Mouse (Mus musculus) spleen, adult 18-20 months (tissue): ENCODE measurements around the gene Iba57.
"Not testable (repeated sequence)": the region's sequence is repeated elsewhere in the genome, so short reads cannot be mapped to it uniquely, and the experiment has no call there.

Source experiments
- DNase-seq, 2 experiments: peaks; one replicate each; pipeline ENCODE4 v3.0.0; 2022; ENCODE audit warnings: mixed read lengths in 2 of 2

Gene Iba57

GRCm38 (mm10) chr11:59163255-59164236 lies at the start of gene Iba57:
Gene Iba57, minus strand, starts transcription at chr11:59163739.
- peak; percentile 92 to 97 for DNase-seq

DNA sequence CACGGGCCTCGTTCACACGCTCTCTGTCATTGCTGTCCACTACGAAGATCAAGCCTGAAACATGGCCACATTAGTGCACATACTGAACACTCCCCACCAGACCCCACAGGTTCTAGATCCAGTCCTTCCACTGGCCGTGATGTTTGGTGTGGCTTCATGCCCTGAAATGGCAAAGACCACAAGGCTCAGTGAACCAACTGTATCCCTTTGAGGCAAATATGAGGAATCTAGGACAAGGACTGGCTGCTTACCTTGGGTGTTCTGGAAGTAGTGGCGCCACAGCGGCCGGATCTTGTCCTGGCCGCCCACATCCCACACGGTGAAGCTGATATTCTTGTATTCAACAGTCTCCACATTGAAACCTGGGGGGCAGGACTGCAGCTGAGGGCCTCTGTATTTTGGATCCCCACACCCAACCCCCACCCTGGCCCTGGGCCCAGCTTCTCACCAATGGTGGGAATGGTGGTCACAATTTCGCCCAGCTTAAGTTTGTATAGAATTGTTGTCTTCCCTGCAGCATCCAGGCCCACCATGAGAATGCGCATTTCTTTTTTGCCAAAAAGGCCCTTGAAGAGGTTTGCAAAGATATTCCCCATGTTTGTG lies 49.5 kb upstream of the Iba57 start:
- DNase-seq = no peak

- peak; percentile 50 to 52 for DNase-seq
These were observed 48.8 kb upstream of the Iba57 start for GRCm38 (mm10) chr11:59212320-59212719.

GRCm38 (mm10) chr11:59211561-59211960 lies 48.0 kb upstream of the Iba57 start:
- not testable (repeated sequence) for DNase-seq

DNA sequence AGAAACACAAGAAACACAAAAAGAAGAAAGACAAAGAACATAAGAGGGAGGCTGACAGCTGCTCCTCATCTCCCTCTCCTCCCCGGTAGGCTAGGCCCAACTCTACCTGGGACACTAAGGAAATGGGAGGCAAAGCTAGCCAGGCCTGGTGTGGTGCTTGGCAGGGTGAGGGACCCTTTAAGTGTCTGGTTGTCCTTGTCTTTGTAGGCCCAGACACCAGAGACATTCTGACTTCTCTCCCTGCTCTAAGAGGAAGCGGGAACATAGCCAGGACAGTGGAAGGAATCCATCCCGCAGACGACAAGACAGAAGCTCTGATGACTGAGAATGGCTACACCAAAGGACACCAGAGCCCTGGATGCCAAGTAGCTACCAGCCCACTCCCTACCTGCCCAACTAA lies 46.5 kb upstream of the Iba57 start:
- DNase-seq = no peak

- no peak for DNase-seq
These were observed 46.0 kb upstream of the Iba57 start for GRCm38 (mm10) chr11:59209580-59209979.

DNA sequence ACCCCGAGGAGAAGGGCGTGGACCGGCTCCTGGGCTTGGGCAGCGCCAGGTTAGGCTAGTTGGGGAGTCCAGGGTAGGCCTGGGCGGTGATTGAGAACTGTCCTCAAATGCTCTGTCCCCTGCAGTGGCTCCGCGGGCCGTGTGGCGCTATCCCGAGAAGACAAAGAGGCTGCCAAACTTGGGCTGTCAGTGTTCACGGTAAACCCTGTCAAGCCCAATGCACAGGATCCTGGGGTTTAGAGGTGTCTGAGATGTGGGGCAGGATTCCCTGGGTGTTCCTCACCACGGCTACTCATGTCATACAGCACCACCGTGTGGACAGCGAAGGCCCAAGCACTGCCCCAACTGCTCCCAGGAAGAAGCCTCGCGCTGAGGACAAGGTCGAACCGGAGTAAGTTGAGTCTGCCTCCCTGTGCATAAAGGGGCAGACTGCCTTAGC lies 45.5 kb upstream of the Iba57 start:
- DNase-seq = peak; percentile 37 to 42

DNA sequence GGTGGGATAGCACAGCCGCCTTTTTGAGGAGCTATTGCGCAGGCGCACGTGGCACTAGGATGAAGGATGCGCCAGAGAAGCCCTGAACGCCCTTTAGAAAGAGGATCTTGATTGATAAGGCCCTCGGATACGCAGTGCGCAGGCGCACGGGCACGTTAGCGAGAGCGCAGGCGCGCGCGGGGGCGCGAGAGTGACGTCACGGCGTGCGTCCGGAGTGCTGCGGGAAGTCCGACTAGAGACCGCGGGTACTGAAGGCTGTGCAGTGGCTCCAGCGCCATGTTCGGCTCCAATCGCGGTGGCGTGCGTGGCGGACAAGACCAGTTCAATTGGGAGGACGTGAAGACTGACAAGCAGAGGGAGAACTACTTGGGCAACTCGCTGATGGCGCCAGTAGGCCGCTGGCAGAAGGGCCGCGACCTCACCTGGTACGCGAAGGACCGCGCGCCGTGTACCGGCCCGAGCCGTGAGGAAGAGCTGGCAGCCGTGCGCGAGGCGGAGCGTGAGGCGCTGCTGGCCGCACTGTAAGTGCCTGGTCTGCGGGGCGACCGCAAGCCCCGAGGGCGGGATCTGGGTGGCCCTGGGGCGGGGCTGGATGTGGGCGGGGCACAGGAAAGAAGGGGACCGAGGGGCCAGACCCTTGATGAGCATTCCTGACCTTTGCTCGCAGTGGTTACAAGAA lies 44.8 kb upstream of the Iba57 start, which contains the start of gene 2310033P09Rik:
Gene 2310033P09Rik (plus strand): TSS at position 169 of the 679 bp plus-strand sequence.
- peak; percentile 90 to 91 for DNase-seq

DNA sequence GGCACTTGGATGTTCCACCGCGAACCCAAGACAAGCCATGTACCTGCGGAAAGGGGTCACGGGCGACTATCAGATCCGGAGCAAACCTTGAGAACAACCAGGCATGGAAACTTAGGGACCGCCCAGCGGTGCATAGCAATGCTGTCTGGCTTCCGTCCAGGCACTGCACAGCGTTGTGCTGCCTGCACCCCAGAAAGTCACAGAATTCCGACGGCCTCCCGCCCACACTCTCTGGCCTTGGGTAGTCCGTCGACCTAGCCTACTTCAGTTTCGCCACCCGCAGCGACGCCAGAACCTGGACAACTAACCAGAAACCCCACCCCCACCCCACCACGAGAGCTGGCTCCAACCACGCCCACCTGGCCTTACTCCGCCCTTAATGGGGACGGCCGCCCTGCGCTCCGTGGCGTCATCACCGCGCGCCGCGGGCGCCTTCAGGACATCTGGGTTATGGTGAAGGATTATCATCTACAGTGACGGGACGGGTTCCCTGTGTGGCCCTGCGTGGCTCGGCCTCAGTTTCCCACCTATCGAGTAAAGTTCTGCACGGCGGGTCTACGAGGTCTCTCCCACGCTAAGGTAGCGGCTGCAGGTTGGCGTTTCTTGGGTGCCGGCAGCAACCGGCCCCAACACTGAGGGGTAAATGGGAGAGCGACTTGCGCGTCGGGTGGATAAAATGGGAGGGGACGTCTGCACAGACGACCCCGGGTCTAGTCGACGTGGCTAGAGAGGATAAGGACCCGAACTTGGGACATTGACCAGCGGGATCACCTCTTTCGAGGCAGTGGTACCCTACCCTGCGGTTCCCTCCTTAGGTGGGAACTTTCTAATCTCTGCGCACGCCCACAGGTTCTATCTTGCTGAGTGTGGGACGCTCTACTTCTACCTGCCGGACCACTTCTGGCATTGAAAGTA lies 38.8 kb upstream of the Iba57 start, which contains the start of gene Mrpl55:
Gene Mrpl55 (plus strand): TSS at position 406 of the 915 bp plus-strand sequence.
- DNase-seq = peak; percentile 85 to 95

DNA sequence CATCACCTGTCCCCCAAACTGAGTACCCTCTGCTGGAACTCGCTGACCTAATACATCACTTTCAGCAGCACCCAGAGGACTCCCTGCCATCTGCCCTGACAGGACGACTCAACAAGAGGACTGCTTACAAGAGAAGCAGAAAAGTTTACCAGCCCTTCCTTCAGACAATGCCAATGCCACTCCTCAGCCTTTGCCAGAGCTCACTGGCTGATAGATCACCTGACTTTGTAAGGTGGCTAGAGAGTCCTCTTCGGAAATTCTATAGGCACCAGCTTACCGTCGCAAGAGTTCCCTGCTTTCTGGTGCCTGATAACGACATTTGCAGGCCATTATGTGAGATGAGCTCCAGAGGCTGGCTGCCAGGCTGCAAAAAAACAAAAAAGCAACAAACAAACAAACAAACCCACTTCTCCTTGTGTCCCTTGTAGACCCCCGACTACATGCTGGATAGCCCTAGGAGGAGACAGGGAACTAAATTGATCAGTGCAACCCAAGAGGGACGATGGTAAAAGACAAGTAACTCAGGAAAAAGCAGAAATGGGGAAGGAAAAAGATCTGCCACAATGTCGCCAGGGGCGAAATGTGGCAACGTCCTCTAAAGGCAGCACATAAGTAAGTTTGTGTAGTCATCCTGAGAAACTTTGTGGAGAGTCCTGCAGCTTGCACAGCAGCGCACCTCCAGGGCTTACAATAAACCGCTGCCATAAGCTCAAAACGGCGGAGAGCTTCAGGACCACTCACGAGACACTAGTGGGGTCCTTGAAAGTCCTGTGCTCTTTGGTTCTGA lies 37.9 kb upstream of the Iba57 start:
- no peak for DNase-seq

- DNase-seq = no peak
These were observed 32.7 kb upstream of the Iba57 start for GRCm38 (mm10) chr11:59196230-59196629.

DNA sequence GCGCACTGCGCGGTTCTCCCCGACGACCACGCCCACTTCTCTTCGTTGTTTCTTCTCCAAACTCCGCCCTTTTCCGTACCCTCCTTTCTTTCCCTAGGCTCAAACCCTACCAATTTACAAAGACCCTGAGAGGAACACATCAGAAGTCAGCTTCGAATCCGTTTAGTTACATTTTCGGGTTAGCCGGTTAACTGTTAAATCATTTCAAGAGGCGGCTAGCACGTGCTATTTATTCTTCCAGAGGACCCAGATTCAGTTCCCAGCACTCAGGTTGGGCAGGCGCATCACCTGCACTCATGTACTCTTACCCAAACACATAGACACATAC lies 28.5 kb upstream of the Iba57 start, which contains the start of gene Guk1:
Gene Guk1 (minus strand): TSS at position 154 of the 328 bp plus-strand sequence.
- DNase-seq = no peak

GRCm38 (mm10) chr11:59191231-59192058 lies 27.9 kb upstream of the Iba57 start:
- DNase-seq = peak; percentile 84 to 89

- DNase-seq = no peak
These were observed 24.2 kb upstream of the Iba57 start for GRCm38 (mm10) chr11:59187706-59188105.

DNA sequence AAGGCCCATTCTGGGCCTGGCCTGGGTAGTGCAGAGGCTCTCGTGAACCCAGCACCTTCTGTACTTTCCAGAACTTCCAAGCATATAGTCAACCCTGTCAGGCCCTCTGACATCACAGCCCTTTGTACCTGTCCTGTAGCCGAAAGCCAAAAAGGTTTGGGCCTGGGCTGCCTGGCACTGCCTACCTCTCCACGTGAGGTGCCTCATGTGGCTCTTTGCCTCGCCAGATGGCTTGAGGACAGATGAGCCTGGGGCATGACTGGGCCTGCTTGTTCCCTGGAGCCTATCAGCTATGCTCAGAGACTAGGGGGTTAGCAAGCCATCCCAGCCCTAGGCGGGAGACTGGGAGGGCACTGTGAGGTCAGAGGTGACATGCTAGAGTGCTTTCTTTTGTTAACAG lies 22.0 kb upstream of the Iba57 start:
- no peak for DNase-seq

DNA sequence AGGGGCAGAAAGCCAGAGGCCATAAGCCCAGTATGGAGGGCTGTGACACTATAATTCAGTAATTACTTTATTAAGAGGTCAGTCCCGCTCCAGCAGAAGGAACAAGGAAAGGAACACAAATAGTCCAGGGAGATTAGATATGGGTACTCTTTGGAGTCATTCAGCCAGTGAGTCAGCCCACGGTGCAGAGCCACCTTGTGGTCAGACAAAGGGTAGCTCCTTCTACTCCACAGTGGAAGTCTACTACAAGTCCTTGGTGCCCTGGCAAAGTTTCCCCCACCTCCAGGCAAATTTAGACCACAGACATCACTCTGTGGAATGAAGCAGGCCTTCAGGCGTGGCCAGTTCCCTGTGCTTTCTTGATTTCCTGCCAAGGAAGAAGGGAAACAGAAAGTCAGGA lies 20.3 kb upstream of the Iba57 start:
- peak in 1 of 2 experiments; percentile 35 for DNase-seq

DNA sequence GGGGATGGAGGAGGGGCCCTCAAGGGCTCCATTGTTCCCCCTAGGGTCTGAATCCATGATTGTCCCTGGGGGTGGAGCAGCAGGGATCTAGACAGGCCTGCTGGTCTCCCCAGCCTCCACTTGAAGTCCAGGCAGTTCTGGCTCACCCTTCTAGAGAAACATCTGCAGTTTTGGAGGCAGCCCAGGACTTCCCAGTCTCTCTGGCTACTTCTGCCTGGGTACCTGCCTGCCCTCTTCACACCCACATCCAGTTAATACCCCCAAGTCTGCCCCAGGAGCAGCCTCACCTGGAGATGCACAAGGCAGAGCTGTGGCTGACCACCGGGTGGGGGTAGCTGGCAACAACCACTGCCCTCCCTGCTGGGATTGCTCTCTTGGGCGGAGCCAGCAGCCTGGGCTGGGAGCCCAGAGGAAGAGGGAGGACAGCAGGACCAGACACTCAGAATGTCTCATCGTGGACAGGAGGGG lies 19.4 kb upstream of the Iba57 start, which contains the start of gene Gjc2:
Gene Gjc2 (minus strand): TSS at position 350 of the 468 bp plus-strand sequence.
- no peak for DNase-seq

DNA sequence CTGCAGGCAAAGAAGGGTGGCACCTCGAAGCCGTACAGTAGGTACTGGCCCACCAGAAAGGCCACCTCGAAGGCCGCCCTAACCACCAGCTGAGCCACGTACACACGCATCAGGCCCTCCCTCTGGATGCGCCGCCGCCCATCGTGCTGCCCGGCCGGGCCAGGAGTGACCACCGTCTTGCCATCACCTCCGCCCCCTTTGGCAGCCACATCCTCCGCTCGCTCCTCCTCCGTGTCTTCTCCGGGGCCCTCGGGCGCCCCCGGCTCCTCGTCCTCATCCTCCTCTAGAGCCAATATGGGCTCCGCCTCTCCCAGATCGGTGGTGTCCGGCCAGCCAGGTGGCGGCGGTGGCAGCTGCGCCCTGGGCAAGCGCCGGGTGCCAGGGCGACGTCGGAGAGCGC lies 13.4 kb upstream of the Iba57 start:
- no peak for DNase-seq

DNA sequence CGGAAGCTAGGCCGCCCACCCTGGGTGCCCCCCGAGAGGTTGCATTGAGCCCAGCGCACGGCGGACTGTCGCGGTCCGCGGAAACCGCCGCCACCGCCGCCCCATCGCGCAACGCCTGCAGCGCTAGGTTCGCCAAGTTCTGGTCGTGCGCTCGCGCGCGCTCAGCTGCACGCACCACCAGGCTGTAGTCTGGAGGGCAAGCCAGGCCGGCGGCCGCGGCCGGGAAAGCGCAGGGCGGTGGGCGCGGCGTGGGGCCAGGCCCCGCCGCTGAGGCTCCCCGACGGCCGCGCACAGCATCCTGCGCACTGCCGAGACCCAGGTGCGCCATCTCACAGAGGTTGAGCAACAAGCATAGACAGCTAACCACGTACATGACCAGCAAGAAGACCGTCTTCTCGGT lies 12.9 kb upstream of the Iba57 start:
- DNase-seq = no peak
